Comparison of ENCODE assay signal across 19 mouse cellular contexts in the genomic region with DNA sequence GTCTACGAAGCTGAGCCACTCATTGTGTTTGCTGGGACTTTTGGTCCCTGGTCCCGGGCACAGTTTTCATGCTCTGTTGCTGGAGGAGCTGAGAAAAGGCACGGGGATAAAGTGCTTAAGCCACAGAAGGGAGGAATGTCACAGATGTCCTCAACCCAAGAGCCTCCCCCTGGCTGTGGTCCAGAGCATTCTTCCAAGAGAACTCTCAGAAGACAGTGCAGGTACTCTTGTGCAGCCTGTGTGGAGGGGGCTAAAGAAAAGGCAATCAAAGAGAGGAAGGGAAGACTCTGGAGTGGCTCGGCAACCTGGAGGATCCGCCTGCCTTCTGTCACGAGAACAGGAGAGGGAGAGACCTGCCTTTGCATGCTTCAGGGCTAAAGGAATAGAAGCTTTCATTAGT.
DNase-seq lines count a peak whose midpoint lies in the region; ATAC-seq and TF ChIP-seq lines count a peak whose summit lies in the region.
"Had no signal": no experiment of that assay in that cellular context is flagged by ENCODE, and none has a peak within 500 bp of the region (broad histone marks: within the 10 kb centered on the region; RNA-seq: fewer than 3 reads in every experiment).

No protein-coding gene starts in this region.

- H3K9me3 ChIP-seq in heart, embryonic 13.5 days, result no peaks in the 10 kb centered on the region
- H3K9me3 ChIP-seq in midbrain, embryonic 13.5 days, result no peaks in the 10 kb centered on the region
- H3K9me3 ChIP-seq in midbrain, embryonic 15.5 days, result no peaks in the 10 kb centered on the region
- no peaks in the 10 kb centered on the region for H3K9me3 ChIP-seq in midbrain, postnatal 0 days (ENCODE audit: low read length)
- H3K9me3 ChIP-seq: forebrain, embryonic 13.5 days; heart, embryonic 10.5 days; midbrain, embryonic 12.5 days; stomach, embryonic 15.5 days had no signal

- H3K36me3 ChIP-seq in heart, embryonic 13.5 days, result no peaks in the 10 kb centered on the region
- H3K36me3 ChIP-seq in midbrain, embryonic 13.5 days, result no peaks in the 10 kb centered on the region
- H3K36me3 ChIP-seq in midbrain, embryonic 15.5 days (replicated peaks), result no peaks in the 10 kb centered on the region
- H3K36me3 ChIP-seq in midbrain, postnatal 0 days (ENCODE audit: insufficient read depth, low read length), result no peaks in the 10 kb centered on the region
- H3K36me3 ChIP-seq: heart, embryonic 10.5 days; midbrain, embryonic 12.5 days; stomach, embryonic 15.5 days had no signal

- no peak overlapping the region for H3K4me3 ChIP-seq in heart, embryonic 13.5 days
- H3K4me3 ChIP-seq in midbrain, embryonic 13.5 days (replicated peaks), result no peak overlapping the region
- H3K4me3 ChIP-seq in midbrain, embryonic 15.5 days, result no peak overlapping the region
- no peak overlapping the region for H3K4me3 ChIP-seq in midbrain, postnatal 0 days (ENCODE audit: low read depth, low read length)
- H3K4me3 ChIP-seq: forebrain, embryonic 13.5 days; heart, embryonic 10.5 days; midbrain, embryonic 12.5 days; stomach, embryonic 15.5 days had no signal

- TF ChIP-seq CTCF in midbrain, postnatal 0 days (IDR thresholded peaks at IDR 0.05), result no peak

- H3K9ac ChIP-seq in heart, embryonic 13.5 days, result no peak overlapping the region
- no peak overlapping the region for H3K9ac ChIP-seq in midbrain, embryonic 13.5 days (replicated peaks)
- H3K9ac ChIP-seq in midbrain, embryonic 15.5 days, result no peak overlapping the region
- H3K9ac ChIP-seq in midbrain, postnatal 0 days (replicated peaks; ENCODE audit: low read length, poor library complexity, severe bottlenecking), result no peak overlapping the region
- H3K9ac ChIP-seq: forebrain, embryonic 13.5 days; midbrain, embryonic 12.5 days; stomach, embryonic 15.5 days had no signal

- no peak overlapping the region for H3K27ac ChIP-seq in heart, embryonic 13.5 days (replicated peaks)
- no peak overlapping the region for H3K27ac ChIP-seq in midbrain, embryonic 13.5 days
- H3K27ac ChIP-seq in midbrain, embryonic 15.5 days, result no peak overlapping the region
- no peak overlapping the region for H3K27ac ChIP-seq in midbrain, postnatal 0 days (ENCODE audit: low read depth, low read length)
- H3K27ac ChIP-seq: forebrain, embryonic 13.5 days; heart, embryonic 10.5 days; midbrain, embryonic 12.5 days; stomach, embryonic 15.5 days had no signal

- no peaks in the 10 kb centered on the region for H3K27me3 ChIP-seq in heart, embryonic 13.5 days (replicated peaks)
- H3K27me3 ChIP-seq in midbrain, embryonic 13.5 days, result no peaks in the 10 kb centered on the region
- no peaks in the 10 kb centered on the region for H3K27me3 ChIP-seq in midbrain, embryonic 15.5 days (replicated peaks)
- no peaks in the 10 kb centered on the region for H3K27me3 ChIP-seq in midbrain, postnatal 0 days (ENCODE audit: insufficient read depth, low read length)
- H3K27me3 ChIP-seq: forebrain, embryonic 13.5 days; midbrain, embryonic 12.5 days; stomach, embryonic 15.5 days had no signal

- H3K4me2 ChIP-seq in heart, embryonic 13.5 days, result peak overlapping the region; percentile 24
- no peak overlapping the region for H3K4me2 ChIP-seq in midbrain, embryonic 13.5 days (replicated peaks)
- no peak overlapping the region for H3K4me2 ChIP-seq in midbrain, embryonic 15.5 days
- no peak overlapping the region for H3K4me2 ChIP-seq in midbrain, postnatal 0 days (ENCODE audit: low read depth, low read length, poor library complexity, severe bottlenecking)
- H3K4me2 ChIP-seq: forebrain, embryonic 13.5 days; midbrain, embryonic 12.5 days; stomach, embryonic 15.5 days had no signal

- peaks cover 23% of the 10 kb centered on the region for H3K4me1 ChIP-seq in heart, embryonic 13.5 days
- peaks cover 12% of the 10 kb centered on the region for H3K4me1 ChIP-seq in midbrain, embryonic 13.5 days (replicated peaks)
- H3K4me1 ChIP-seq in midbrain, embryonic 15.5 days, result peaks cover 10% of the 10 kb centered on the region; the same call in 1 of the 2 replicates
- H3K4me1 ChIP-seq in midbrain, postnatal 0 days (ENCODE audit: insufficient read depth, low read length), result no peaks in the 10 kb centered on the region
- H3K4me1 ChIP-seq: midbrain, embryonic 12.5 days had no signal

- ATAC-seq in heart, embryonic 13.5 days (ENCODE audit: extremely low read depth, insufficient number of reproducible peaks, low FRiP score, low TSS enrichment), result no peak
- peak; percentile 40; the same call in 1 of the 2 replicates for ATAC-seq in midbrain, embryonic 13.5 days
- ATAC-seq in midbrain, embryonic 15.5 days (replicated peaks), result no peak
- no peak for ATAC-seq in midbrain, postnatal 0 days (ENCODE audit: low FRiP score)
- ATAC-seq: forebrain, embryonic 13.5 days; intestine, postnatal 0 days had no signal

- no peak for DNase-seq in heart, adult 9 months (ENCODE audit: low spot score in 2 of 2)
- DNase-seq in kidney, postnatal 25 days, result peak; percentile 10 to 30
- DNase-seq in kidney, postnatal 10 days, result no peak
- DNase-seq in midbrain, postnatal 0 days (ENCODE audit: low spot score), result peak; percentile 21
- DNase-seq: adrenal gland, postnatal 14 days; B cell, adult 2 months; cerebellum, adult 2 months; gastrocnemius, postnatal 25 days; heart, postnatal 4 days; layer of hippocampus, postnatal 36 days; thymus, adult 2 months had no signal

- WGBS in heart, embryonic 13.5 days, result 41% methylated on average over 6 of the region's 6 CpGs
- 37% methylated on average over 6 of the region's 6 CpGs for WGBS in midbrain, embryonic 13.5 days
- WGBS in midbrain, embryonic 15.5 days, result 34% methylated on average over 6 of the region's 6 CpGs
- WGBS in midbrain, postnatal 0 days, result 38% methylated on average over 6 of the region's 6 CpGs

Comparison
In these comparisons a context has a peak if more than half of its experiments do, and no peak if none do; other contexts are left out.
1. DNase-seq: peak in kidney, postnatal 25 days (2 of 2) and midbrain, postnatal 0 days (single experiment); none in heart, adult 9 months (0 of 2) and kidney, postnatal 10 days (single experiment).